In genomic region chr17:75331421-75331951, GRCm38 (mm10) we compare ENCODE assay signal across 19 mouse cellular contexts.
"Had no signal": no experiment of that assay in that cellular context is flagged by ENCODE, and none has a peak within 500 bp of the region (broad histone marks: within the 10 kb centered on the region; RNA-seq: fewer than 3 reads in every experiment).

No protein-coding gene starts in this region.

- ATAC-seq: midbrain, embryonic 16.5 days had no signal

- H3K4me3 ChIP-seq: midbrain, embryonic 10.5 days; midbrain, embryonic 12.5 days; myocyte; neural tube, embryonic 13.5 days; neural tube, embryonic 15.5 days had no signal

- H3K4me2 ChIP-seq: lung, embryonic 14.5 days; midbrain, embryonic 12.5 days; neural tube, embryonic 13.5 days; neural tube, embryonic 15.5 days had no signal

- H3K4me1 ChIP-seq: midbrain, embryonic 10.5 days; midbrain, embryonic 12.5 days; neural tube, embryonic 13.5 days; neural tube, embryonic 15.5 days had no signal

- H3K9me3 ChIP-seq: midbrain, embryonic 10.5 days; midbrain, embryonic 12.5 days; neural tube, embryonic 13.5 days; neural tube, embryonic 15.5 days had no signal

- H3K27ac ChIP-seq: midbrain, embryonic 10.5 days; midbrain, embryonic 12.5 days; neural tube, embryonic 13.5 days; neural tube, embryonic 15.5 days had no signal

- H3K9ac ChIP-seq: lung, embryonic 14.5 days; midbrain, embryonic 12.5 days; neural tube, embryonic 13.5 days; neural tube, embryonic 15.5 days had no signal

- DNase-seq: lung, adult 18-20 months; lung, embryonic 14.5 days; lung, postnatal 10 days; lung, postnatal 4 days; midbrain, embryonic 14.5 days; retina, postnatal 1 day; right cerebral cortex, adult 18-20 months; right cerebral cortex, postnatal 25 days; right cerebral cortex, postnatal 4 days; spleen, adult 18-20 months; thymus, adult 18-20 months; thymus, postnatal 14 days; thymus, postnatal 36 days had no signal

- H3K36me3 ChIP-seq: midbrain, embryonic 10.5 days; midbrain, embryonic 12.5 days; neural tube, embryonic 13.5 days; neural tube, embryonic 15.5 days had no signal

- H3K27me3 ChIP-seq: midbrain, embryonic 12.5 days; neural tube, embryonic 13.5 days; neural tube, embryonic 15.5 days had no signal
